Mouse (Mus musculus) megakaryocyte progenitor cell, adult 5-6 weeks (primary cell): ENCODE data around the gene Fkbp5. TPM values are rescaled to one million over a fixed set of nuclear protein-coding genes. Genes with fewer than 3 reads are reported as not detected.
"Not testable (repeated sequence)": the region's sequence is repeated elsewhere in the genome, so short reads cannot be mapped to it uniquely, and the experiment has no call there.

Experiments
- ATAC-seq: replicated peaks from 2 replicates; pipeline ENCODE4 v1.8.0; 2016; ENCODE audit warnings: mild to moderate bottlenecking, moderate TSS enrichment, inconsistent platforms; ENCODE audit not compliant: poor library complexity
- total RNA-seq, 2 experiments: library from RNA; stranded (forward) in 1 of 2; stranded (reverse) in 1 of 2; fragments of 157-497, 149-512 nt in 1 of 2; fragments of 200-1000 nt in 1 of 2; gene quantifications; 2 replicates each; pipeline versions ENCODE4 v1.2.3 to v1.2.4; 2015 to 2017

Fkbp5 gene
- total RNA-seq, 2 experiments from 2014 or later = 25.8 to 58.9 TPM

- ATAC-seq = peak; percentile 88
Measured at GRCm38 (mm10) chr17:28386150-28386905, 131.0 kb downstream of the Fkbp5 start.

GRCm38 (mm10) chr17:28384298-28384697, 133.0 kb downstream of the Fkbp5 start:
- no peak for ATAC-seq

- no peak for ATAC-seq
Measured at GRCm38 (mm10) chr17:28380255-28380654, 137.1 kb downstream of the Fkbp5 start.

GRCm38 (mm10) chr17:28375592-28376061, 141.7 kb downstream of the Fkbp5 start:
- ATAC-seq = peak; percentile 54

GRCm38 (mm10) chr17:28374494-28374893, 142.8 kb downstream of the Fkbp5 start:
- ATAC-seq = no peak

GRCm38 (mm10) chr17:28373821-28374220, 143.5 kb downstream of the Fkbp5 start:
- peak; percentile 94 for ATAC-seq

- ATAC-seq = no peak
Measured at GRCm38 (mm10) chr17:28371941-28372340, 145.4 kb downstream of the Fkbp5 start.

GRCm38 (mm10) chr17:28371286-28371685, 146.0 kb downstream of the Fkbp5 start:
- no peak for ATAC-seq

- no peak for ATAC-seq
Measured at GRCm38 (mm10) chr17:28369056-28369455, 148.3 kb downstream of the Fkbp5 start.

- peak; percentile 94 for ATAC-seq
Measured at GRCm38 (mm10) chr17:28368449-28368848, 148.9 kb downstream of the Fkbp5 start.

GRCm38 (mm10) chr17:28365122-28365521, 152.2 kb downstream of the Fkbp5 start, which contains the start of gene Tulp1:
Gene Tulp1, minus strand, starts transcription at chr17:28365222.
- no peak for ATAC-seq

- no peak for ATAC-seq
Measured at GRCm38 (mm10) chr17:28363507-28363906, 153.8 kb downstream of the Fkbp5 start.

- ATAC-seq = no peak
Measured at GRCm38 (mm10) chr17:28362653-28363292, 154.6 kb downstream of the Fkbp5 start.

- no peak for ATAC-seq
Measured at GRCm38 (mm10) chr17:28361921-28362652, 155.2 kb downstream of the Fkbp5 start.

GRCm38 (mm10) chr17:28360531-28361277, 156.6 kb downstream of the Fkbp5 start:
- no peak for ATAC-seq

- ATAC-seq = not testable (repeated sequence)
Measured at GRCm38 (mm10) chr17:28358576-28359261, 158.6 kb downstream of the Fkbp5 start.

- ATAC-seq = no peak
Measured at GRCm38 (mm10) chr17:28355871-28356270, 161.5 kb downstream of the Fkbp5 start.

GRCm38 (mm10) chr17:28352018-28352417, 165.3 kb downstream of the Fkbp5 start:
- no peak for ATAC-seq

- no peak for ATAC-seq
Measured at GRCm38 (mm10) chr17:28351353-28351890, 165.9 kb downstream of the Fkbp5 start.
